Comparison of ENCODE assay signal across 9 mouse cellular contexts in the genomic region with DNA sequence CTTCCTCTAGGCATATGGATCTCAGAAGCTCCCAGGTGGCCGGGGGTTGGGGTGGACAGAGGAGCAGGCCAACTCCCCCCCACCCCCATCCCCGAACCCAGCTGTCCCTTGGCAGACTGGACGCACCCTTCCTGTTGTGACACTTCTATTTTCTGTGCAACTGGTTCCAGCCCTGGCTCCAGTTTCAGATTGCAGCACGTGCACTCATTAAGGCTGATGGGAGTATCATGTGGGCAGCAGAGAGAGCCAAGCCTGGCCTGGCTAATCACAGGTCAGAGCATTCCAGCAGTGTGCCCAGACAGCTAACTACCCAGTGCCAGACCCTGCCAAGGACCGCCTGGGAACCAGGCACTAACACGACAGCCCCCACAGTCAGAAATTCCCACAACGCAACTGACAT. TPM values are rescaled to one million over a fixed set of nuclear protein-coding genes. Genes with fewer than 3 reads are reported as not detected.
A peak's percentile ranks its signal among the peaks of the same experiment; 100 is the strongest.
DNase-seq lines count a peak whose midpoint lies in the region; ATAC-seq lines count a peak whose summit lies in the region.
"Had no signal": no experiment of that assay in that cellular context is flagged by ENCODE, and none has a peak within 500 bp of the region (broad histone marks: within the 10 kb centered on the region; RNA-seq: fewer than 3 reads in every experiment).

No protein-coding gene starts in this region.

- whole genome bisulfite sequencing in forebrain, embryonic 16.5 days, result 60% methylated on average over 7 of the region's 7 CpGs
- WGBS in forebrain, embryonic 11.5 days, result 84% methylated on average over 7 of the region's 7 CpGs

- no peak for DNase-seq in forebrain, embryonic 11.5 days (ENCODE audit: low spot score)
- DNase-seq in Muller cell, postnatal 12 days (ENCODE audit: inconsistent ontology term), result peak; percentile 91
- DNase-seq in heart, adult 9 months (ENCODE audit: low spot score in 2 of 2), result peak; percentile 80 to 83
- DNase-seq in kidney, postnatal 14 days, result peak; percentile 69
- DNase-seq in spleen, postnatal 4 days (ENCODE audit: low spot score in 2 of 2), result no peak
- DNase-seq in layer of hippocampus, postnatal 36 days, result no peak
- no peak for DNase-seq in testis, postnatal 14 days (ENCODE audit: low spot score)

- H3K9me3 ChIP-seq in forebrain, embryonic 16.5 days (ENCODE audit: control insufficient read depth, low read length), result no peaks in the 10 kb centered on the region
- no peaks in the 10 kb centered on the region for H3K9me3 ChIP-seq in forebrain, embryonic 11.5 days (ENCODE audit: control insufficient read depth, low read length)

- no peaks in the 10 kb centered on the region for H3K27me3 ChIP-seq in forebrain, embryonic 16.5 days (replicated peaks; ENCODE audit: control insufficient read depth, insufficient read depth, low read length)
- no peaks in the 10 kb centered on the region for H3K27me3 ChIP-seq in forebrain, embryonic 11.5 days (ENCODE audit: control insufficient read depth, insufficient read depth, low read length)

- H3K4me1 ChIP-seq in forebrain, embryonic 16.5 days (replicated peaks; ENCODE audit: control insufficient read depth, insufficient read depth, low read length), result no peaks in the 10 kb centered on the region
- no peaks in the 10 kb centered on the region for H3K4me1 ChIP-seq in forebrain, embryonic 11.5 days (replicated peaks; ENCODE audit: control insufficient read depth, insufficient read depth, low read length)

- no peak overlapping the region for H3K4me3 ChIP-seq in forebrain, embryonic 16.5 days (replicated peaks; ENCODE audit: low read length)
- H3K4me3 ChIP-seq in forebrain, embryonic 11.5 days (ENCODE audit: low read depth, low read length), result no peak overlapping the region

- H3K36me3 ChIP-seq in forebrain, embryonic 16.5 days (ENCODE audit: control insufficient read depth, insufficient read depth), result no peaks in the 10 kb centered on the region
- H3K36me3 ChIP-seq in forebrain, embryonic 11.5 days (ENCODE audit: control insufficient read depth, insufficient read depth, low read length), result no peaks in the 10 kb centered on the region

- ATAC-seq in forebrain, embryonic 16.5 days, result peak; percentile 73
- no peak for ATAC-seq in forebrain, embryonic 11.5 days (replicated peaks; ENCODE audit: low FRiP score)

- H3K4me2 ChIP-seq in forebrain, embryonic 16.5 days (ENCODE audit: low read length), result no peak overlapping the region
- no peak overlapping the region for H3K4me2 ChIP-seq in forebrain, embryonic 11.5 days (ENCODE audit: low read depth, low read length, severe bottlenecking)

- H3K9ac ChIP-seq in forebrain, embryonic 16.5 days (replicated peaks; ENCODE audit: low read depth, low read length), result no peak overlapping the region
- no peak overlapping the region for H3K9ac ChIP-seq in forebrain, embryonic 11.5 days (ENCODE audit: low read length)

- no peak overlapping the region for H3K27ac ChIP-seq in forebrain, embryonic 16.5 days (ENCODE audit: low read length)
- H3K27ac ChIP-seq in forebrain, embryonic 11.5 days (ENCODE audit: low read depth, low read length), result no peak overlapping the region

RNA-seq across cellular contexts. Expression of gene Pacsin2, which starts 7.1 kb away (rescaled TPM):
- polyA plus RNA-seq in forebrain, embryonic 16.5 days (2015; fragmentation: Nextera tagmentation; extraction: Ambion mirVana), result 19.8 and 20.0 TPM in 2 replicates
- 48.2 and 50.5 TPM in 2 replicates for polyA plus RNA-seq in forebrain, embryonic 11.5 days (2014; fragmentation: Nextera tagmentation; extraction: Ambion mirVana)
- 100 to 1,000 TPM in 1 of 2 experiments, 10 to 100 TPM in 1; 82.0 to 102 TPM for total RNA-seq in layer of hippocampus, postnatal 36 days (2021)

RNA-seq across cellular contexts. Expression of gene Ttll1, which starts 39.2 kb away (rescaled TPM):
- polyA plus RNA-seq in forebrain, embryonic 16.5 days (2015; fragmentation: Nextera tagmentation; extraction: Ambion mirVana), result 107 and 114 TPM in 2 replicates
- 35.3 and 35.4 TPM in 2 replicates for polyA plus RNA-seq in forebrain, embryonic 11.5 days (2014; fragmentation: Nextera tagmentation; extraction: Ambion mirVana)
- 10 to 100 TPM; 33.8 to 38.1 TPM for total RNA-seq in layer of hippocampus, postnatal 36 days (2021)

RNA-seq across cellular contexts. Expression of gene Bik, which starts 55.2 kb away (rescaled TPM):
- polyA plus RNA-seq in forebrain, embryonic 16.5 days (2015; fragmentation: Nextera tagmentation; extraction: Ambion mirVana), result 0.36 and 1.1 TPM in 2 replicates
- 2.3 and 2.5 TPM in 2 replicates for polyA plus RNA-seq in forebrain, embryonic 11.5 days (2014; fragmentation: Nextera tagmentation; extraction: Ambion mirVana)
- under 1 TPM in 1 of 2 experiments, not detected in 1; 0.37 TPM for total RNA-seq in layer of hippocampus, postnatal 36 days (2021)
- total RNA-seq: hematopoietic stem cell, adult 5-6 weeks had no signal

Comparison
In these comparisons a context has a peak if more than half of its experiments do, and no peak if none do; other contexts are left out.
1. DNase-seq: peak in Muller cell, postnatal 12 days (single experiment), heart, adult 9 months (2 of 2) and kidney, postnatal 14 days (single experiment); none in forebrain, embryonic 11.5 days (single experiment), spleen, postnatal 4 days (0 of 2), layer of hippocampus, postnatal 36 days (0 of 2) and testis, postnatal 14 days (single experiment).